Mouse (Mus musculus) stomach, embryonic 14.5 days (tissue): ENCODE measurements around the gene Rec8. TPM values are rescaled to one million over a fixed set of nuclear protein-coding genes. Genes with fewer than 3 reads are reported as not detected.

ENCODE experiments used
- ATAC-seq: fragments of 200-750 bp; cut with Nextera tagmentation; 2 replicates; pipeline ENCODE4 v1.8.0; 2017; ENCODE audit warnings: low read depth, moderate TSS enrichment; ENCODE audit not compliant: insufficient number of reproducible peaks, insufficient read depth, low FRiP score
- H3K27ac ChIP-seq: fragments of 300-500 bp; sonication (generic); 2 replicates; pipeline ENCODE4 v1.5.1; 2014; ENCODE audit warnings: mild to moderate bottlenecking, low read length, moderate library complexity, mixed read lengths
- H3K27me3 ChIP-seq: fragments of 300-500 bp; sonication (generic); 2 replicates; pipeline ENCODE4 v1.6.1; 2014; ENCODE audit warnings: low read length, control low read depth, mixed read lengths; ENCODE audit not compliant: control insufficient read depth, insufficient read depth
- H3K36me3 ChIP-seq: fragments of 300-500 bp; sonication (generic); 2 replicates; pipeline ENCODE4 v1.6.1; 2014; ENCODE audit warnings: mild to moderate bottlenecking, control low read depth, low read length, moderate library complexity, mixed read lengths; ENCODE audit not compliant: control insufficient read depth, insufficient read depth
- H3K4me1 ChIP-seq: fragments of 300-500 bp; sonication (generic); 2 replicates; pipeline ENCODE4 v1.6.1; 2014; ENCODE audit warnings: low read length, control low read depth, mixed read lengths; ENCODE audit not compliant: control insufficient read depth, insufficient read depth
- H3K4me2 ChIP-seq: fragments of 300-500 bp; sonication (generic); replicated peaks from 2 replicates; pipeline ENCODE4 v1.6.1; 2014; ENCODE audit warnings: low read depth, low read length, control low read depth
- H3K4me3 ChIP-seq: fragments of 300-500 bp; sonication (generic); 2 replicates; pipeline ENCODE4 v1.5.1; 2014; ENCODE audit warnings: low read depth, low read length, control low read depth
- H3K9ac ChIP-seq: fragments of 300-500 bp; sonication (generic); replicated peaks from 2 replicates; pipeline ENCODE4 v1.6.1; 2014; ENCODE audit warnings: low read depth, mild to moderate bottlenecking, control low read depth, low read length, moderate library complexity, mixed read lengths
- H3K9me3 ChIP-seq: fragments of 300-500 bp; sonication (generic); 2 replicates; pipeline ENCODE4 v1.6.1; 2016; ENCODE audit warnings: low read depth, low read length, control low read depth; ENCODE audit not compliant: control insufficient read depth
- WGBS: fragments of 180-500 bp; shearing (Covaris S2); extraction: QIAGEN DNeasy Blood & Tissue Kit; methylation state at CpG from one replicate; pipeline ENCODE4 v1.1.7; 2014; 5-methylcytosine and 5-hydroxymethylcytosine counted together
- polyA plus RNA-seq: library from polyadenylated mRNA; unstranded; fragments of >200 nt; fragmentation: Nextera tagmentation; extraction: Ambion mirVana; gene quantifications from 2 replicates; pipeline ENCODE4 v1.2.1, GENCODE M21; 2014

Rec8 gene
- 7.1 and 10.9 TPM in 2 replicates for polyA plus RNA-seq

DNA sequence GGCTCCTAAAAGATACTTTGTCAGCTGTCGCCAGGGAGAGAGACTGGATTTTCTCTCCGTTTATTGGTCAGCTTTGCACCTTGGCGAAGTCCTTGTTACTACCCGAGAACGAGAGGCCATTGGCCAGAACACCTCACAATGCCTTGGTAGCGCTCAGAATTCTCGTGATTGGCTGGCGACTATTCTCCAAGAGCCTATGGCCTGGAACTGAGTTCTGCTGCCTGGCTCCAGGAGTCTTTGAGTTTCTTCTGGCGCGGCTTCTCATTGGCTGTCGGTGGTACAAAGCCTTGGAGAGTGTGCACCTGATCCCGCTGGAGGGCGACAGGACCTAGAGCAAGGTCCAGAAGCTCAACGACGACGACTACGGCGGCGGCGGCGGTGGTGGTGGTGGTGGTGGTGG, at the start of gene Rec8:
Gene Rec8, plus strand, starts transcription at position 216 of the 400 bp plus-strand sequence.
- peak; percentile 88 for ATAC-seq
- H3K27ac ChIP-seq: no peak within 1 kb of the TSS
- 23% methylated on average over 21 of the region's 21 CpGs for WGBS

DNA sequence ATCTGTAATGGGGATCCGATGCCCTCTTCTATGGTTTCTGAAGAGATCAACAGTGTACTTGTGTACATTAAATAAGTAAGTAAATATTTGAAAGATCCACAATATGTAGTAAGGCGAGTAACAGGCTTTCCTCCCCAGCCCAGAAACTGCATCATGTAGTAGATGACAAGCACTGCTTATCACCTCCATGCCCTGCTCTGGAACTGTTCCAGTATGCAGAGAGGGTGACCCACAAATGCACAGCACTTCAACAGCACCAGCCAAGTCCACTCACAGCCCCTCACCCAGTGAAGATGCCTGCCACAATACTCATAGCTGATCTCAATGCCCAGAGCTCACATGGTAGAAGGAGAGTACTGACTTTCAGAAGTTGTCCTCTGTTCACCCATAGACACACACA, 47.2 kb upstream of the Rec8 start:
- Histone ChIP-seq H3K4me1 (no peaks in the 10 kb centered on the region; the same call in 1 of the 2 replicates), H3K4me3 (no peak overlapping the region), H3K4me2 (no peak overlapping the region), H3K27me3 (no peaks in the 10 kb centered on the region), H3K9me3 (no peaks in the 10 kb centered on the region), H3K36me3 (peaks cover 31% of the 10 kb centered on the region), H3K9ac (no peak overlapping the region), H3K27ac (no peak overlapping the region)
- 72% methylated on average over 2 of the region's 2 CpGs for WGBS
- no peak for ATAC-seq

More for the DNA sequence above, at the start of gene Rec8:
- Histone ChIP-seq H3K4me1 (no peaks in the 10 kb centered on the region), H3K4me2 (peak within 1 kb of the TSS; percentile 39), H3K4me3 (peak within 1 kb of the TSS; percentile 24), H3K9ac (0 out of 2 replicates have a peak within 1 kb of the TSS, but pooled peaks have one; percentile 18), H3K27me3 (no peaks in the 10 kb centered on the region), H3K36me3 (no peaks in the 10 kb centered on the region; the same call in 1 of the 2 replicates), H3K9me3 (no peaks in the 10 kb centered on the region)

DNA sequence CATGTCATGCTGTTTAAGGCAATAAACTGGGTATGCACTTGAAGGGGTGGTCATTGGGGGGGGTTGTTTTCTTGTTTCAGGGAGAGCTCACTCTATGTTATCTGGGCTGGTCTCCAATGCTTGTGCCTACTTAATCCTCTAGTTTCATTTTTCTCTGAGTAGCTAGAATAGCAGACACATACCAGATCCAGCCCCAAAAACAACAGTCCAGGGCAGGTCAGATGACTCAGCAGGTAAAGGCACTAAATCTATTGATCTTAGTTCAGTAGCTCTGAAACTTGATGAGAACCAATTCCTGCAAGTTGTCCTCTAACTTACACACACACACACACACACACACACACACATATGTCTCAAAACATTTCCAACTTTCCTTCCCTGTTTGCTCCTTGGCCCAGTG, 46.1 kb upstream of the Rec8 start:
- no peak overlapping the region for H3K4me2 ChIP-seq
- H3K9me3 ChIP-seq: no peaks in the 10 kb centered on the region
- H3K4me3 ChIP-seq: no peak overlapping the region
- H3K4me1 ChIP-seq: no peaks in the 10 kb centered on the region; the same call in 1 of the 2 replicates
- no peak for ATAC-seq
- no peaks in the 10 kb centered on the region for H3K27me3 ChIP-seq
- no peak overlapping the region for H3K9ac ChIP-seq
- H3K27ac ChIP-seq: no peak overlapping the region
- peaks cover 20% of the 10 kb centered on the region for H3K36me3 ChIP-seq

DNA sequence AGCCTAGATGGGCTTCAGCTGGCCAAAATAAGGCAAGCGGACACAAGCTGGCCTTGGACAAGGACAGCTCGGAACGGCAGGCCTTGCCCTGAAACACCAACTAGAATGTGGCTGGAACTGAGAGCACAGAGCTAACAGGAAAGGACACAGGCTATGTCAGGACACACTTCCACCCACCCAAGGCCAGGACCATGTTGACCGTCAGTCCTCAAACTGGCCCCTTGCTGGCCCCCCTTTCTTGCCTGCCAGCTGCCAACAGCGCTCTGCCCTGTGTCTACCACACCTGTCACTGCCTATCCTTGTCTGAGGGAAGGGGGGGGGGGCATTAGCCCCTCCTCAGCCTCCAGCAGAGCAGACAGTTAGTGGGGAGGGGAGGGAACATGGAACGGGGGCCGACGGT, 42.5 kb upstream of the Rec8 start, which contains the start of gene Fitm1:
Gene Fitm1, plus strand, starts transcription at position 316 of the 400 bp plus-strand sequence.
- Histone ChIP-seq H3K4me1 (peaks cover 4% of the 10 kb centered on the region; the same call in 1 of the 2 replicates), H3K36me3 (no peaks in the 10 kb centered on the region; the same call in 1 of the 2 replicates), H3K9me3 (no peaks in the 10 kb centered on the region), H3K4me3 (no peak within 1 kb of the TSS), H3K27me3 (no peaks in the 10 kb centered on the region), H3K27ac (no peak within 1 kb of the TSS), H3K4me2 (no peak within 1 kb of the TSS), H3K9ac (no peak within 1 kb of the TSS)
- ATAC-seq: no peak
- 71% methylated on average over 8 of the region's 8 CpGs for WGBS

DNA sequence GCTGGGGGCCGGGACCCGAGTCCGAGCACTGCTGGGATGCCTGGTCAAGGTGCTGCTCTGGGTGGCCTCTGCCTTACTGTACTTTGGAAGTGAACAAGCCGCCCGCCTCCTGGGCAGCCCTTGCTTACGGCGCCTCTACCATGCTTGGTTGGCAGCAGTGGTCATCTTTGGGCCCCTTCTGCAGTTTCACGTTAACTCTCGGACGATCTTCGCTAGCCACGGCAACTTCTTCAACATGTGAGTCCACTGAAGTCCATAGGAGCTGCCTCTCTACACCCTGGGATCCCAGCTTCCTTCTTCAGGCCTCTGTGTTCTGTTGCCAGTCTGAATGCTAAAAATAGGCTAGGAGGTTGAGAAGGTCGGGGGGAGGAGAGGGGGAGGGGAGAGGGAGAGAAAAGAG, 42.1 kb upstream of the Rec8 start:
- H3K9ac ChIP-seq: no peak overlapping the region
- H3K4me3 ChIP-seq: no peak overlapping the region
- WGBS: 67% methylated on average over 13 of the region's 13 CpGs
- H3K4me1 ChIP-seq: peaks cover 4% of the 10 kb centered on the region; the same call in 1 of the 2 replicates
- H3K36me3 ChIP-seq: peaks cover 2% of the 10 kb centered on the region
- H3K4me2 ChIP-seq: no peak overlapping the region
- no peaks in the 10 kb centered on the region for H3K27me3 ChIP-seq
- no peaks in the 10 kb centered on the region for H3K9me3 ChIP-seq
- no peak for ATAC-seq
- no peak overlapping the region for H3K27ac ChIP-seq

DNA sequence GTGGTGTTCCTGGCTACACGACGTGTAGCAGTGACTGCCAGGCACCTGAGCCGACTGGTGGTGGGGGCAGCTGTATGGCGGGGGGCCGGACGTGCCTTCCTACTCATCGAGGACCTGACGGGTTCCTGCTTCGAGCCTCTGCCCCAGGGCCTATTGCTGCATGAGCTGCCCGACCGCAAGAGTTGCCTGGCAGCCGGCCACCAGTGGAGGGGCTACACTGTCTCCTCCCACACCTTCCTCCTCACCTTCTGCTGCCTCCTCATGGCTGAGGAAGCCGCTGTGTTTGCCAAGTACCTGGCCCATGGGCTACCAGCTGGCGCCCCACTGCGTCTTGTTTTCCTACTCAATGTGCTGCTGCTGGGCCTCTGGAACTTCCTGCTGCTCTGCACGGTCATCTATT, 41.5 kb upstream of the Rec8 start:
- no peak for ATAC-seq
- Histone ChIP-seq H3K4me2 (no peak overlapping the region), H3K27me3 (no peaks in the 10 kb centered on the region), H3K27ac (no peak overlapping the region), H3K4me1 (peaks cover 4% of the 10 kb centered on the region; the same call in 1 of the 2 replicates), H3K9ac (no peak overlapping the region), H3K4me3 (no peak overlapping the region), H3K36me3 (peaks cover 6% of the 10 kb centered on the region; the same call in 1 of the 2 replicates), H3K9me3 (no peaks in the 10 kb centered on the region)
- WGBS: 78% methylated on average over 15 of the region's 16 CpGs

DNA sequence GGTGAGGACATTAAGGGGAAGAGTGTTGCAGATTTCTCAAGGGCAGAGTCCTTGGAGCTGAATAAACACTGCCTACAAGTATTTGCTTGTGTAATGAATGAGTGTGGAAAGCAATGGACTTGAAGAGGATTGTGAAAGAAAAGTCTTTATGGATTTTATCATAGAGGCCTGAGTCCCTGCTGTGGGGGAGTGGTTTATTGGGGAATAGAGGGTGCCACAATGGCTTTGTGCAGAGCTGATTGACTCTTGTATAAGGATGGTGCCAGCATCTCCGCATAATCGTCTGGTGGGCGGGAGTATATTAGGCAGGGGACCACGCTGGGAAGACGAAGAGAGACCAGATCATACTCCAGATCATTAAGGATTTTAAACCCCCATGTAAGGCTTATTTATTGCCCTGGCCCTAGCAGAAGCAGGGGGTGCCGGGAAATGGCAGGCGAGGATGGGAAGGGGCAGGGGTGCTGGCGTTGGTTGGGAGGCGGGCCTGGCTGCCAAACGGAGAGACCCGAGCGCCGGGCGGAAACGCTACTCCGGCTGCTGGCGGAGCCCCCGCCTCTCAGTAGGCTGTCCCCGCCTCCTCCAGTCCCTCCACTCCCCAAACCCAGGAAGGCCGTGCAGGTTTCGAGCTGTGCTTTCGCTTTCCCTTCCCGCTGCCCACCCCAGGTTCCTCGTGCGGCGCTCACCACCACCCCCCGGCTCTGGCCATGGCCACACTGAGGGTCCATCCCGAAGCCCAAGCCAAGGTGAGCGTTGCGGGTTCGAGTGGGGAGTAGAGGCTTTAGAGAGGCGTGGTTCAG, 39.8 kb upstream of the Rec8 start, which contains the start of gene Psme1:
Gene Psme1, plus strand, starts transcription at position 253 of the 797 bp plus-strand sequence.
- H3K9ac ChIP-seq: peak within 1 kb of the TSS; percentile 76
- no peaks in the 10 kb centered on the region for H3K27me3 ChIP-seq
- peak; percentile 87 for ATAC-seq
- no peaks in the 10 kb centered on the region for H3K9me3 ChIP-seq
- peak within 1 kb of the TSS; percentile 76 for H3K27ac ChIP-seq
- peaks cover 4% of the 10 kb centered on the region; the same call in 1 of the 2 replicates for H3K4me1 ChIP-seq
- WGBS: under 1% methylated on average over 31 of the region's 32 CpGs
- H3K4me2 ChIP-seq: peak within 1 kb of the TSS; percentile 84
- H3K36me3 ChIP-seq: peaks cover 6% of the 10 kb centered on the region; the same call in 1 of the 2 replicates
- peak within 1 kb of the TSS; percentile 78 for H3K4me3 ChIP-seq

DNA sequence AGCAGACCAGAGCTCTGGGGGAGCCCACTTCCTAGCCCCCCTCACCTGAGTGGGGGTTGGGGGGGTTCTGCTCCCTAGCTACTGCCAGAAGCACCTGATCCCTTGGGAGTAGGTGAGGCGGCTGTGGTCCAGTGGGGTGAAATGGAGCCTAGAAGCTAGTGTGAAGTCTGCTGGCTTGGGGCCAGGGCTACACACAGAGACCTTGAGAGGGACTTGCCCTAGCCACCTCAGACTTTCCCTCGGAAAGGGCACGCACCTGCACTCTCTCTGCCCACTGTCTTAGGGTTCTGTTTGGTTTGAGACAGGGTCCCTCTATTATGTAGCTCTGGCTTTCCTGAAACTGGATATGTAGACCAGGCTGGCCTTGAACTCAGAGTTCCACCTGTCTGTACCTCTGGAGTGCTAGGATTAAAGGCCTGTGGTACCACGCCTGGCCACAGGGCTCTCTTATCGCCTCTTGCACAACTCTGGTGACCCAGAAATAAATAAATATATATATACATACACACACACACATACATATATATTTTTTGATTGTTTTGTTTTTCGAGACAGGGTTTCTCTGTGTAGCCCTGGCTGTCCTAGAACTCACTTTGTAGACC, 39.1 kb upstream of the Rec8 start:
- Histone ChIP-seq H3K9ac (peak overlapping the region; percentile 76), H3K4me3 (peak overlapping the region; percentile 78), H3K9me3 (no peaks in the 10 kb centered on the region), H3K4me2 (peak overlapping the region; percentile 84), H3K4me1 (peaks cover 4% of the 10 kb centered on the region; the same call in 1 of the 2 replicates), H3K27ac (peak overlapping the region; percentile 76), H3K36me3 (peaks cover 6% of the 10 kb centered on the region; the same call in 1 of the 2 replicates), H3K27me3 (no peaks in the 10 kb centered on the region)
- 24% methylated on average over 6 of the region's 6 CpGs for WGBS
- peak; percentile 16 for ATAC-seq
